Mouse (Mus musculus): ENCODE results near the gene Trim30a. TPM values are rescaled to one million over a fixed set of nuclear protein-coding genes. Genes with fewer than 3 reads are reported as not detected.
"Not testable (repeated sequence)": the region's sequence is repeated elsewhere in the genome, so short reads cannot be mapped to it uniquely, and the experiment has no call there.

The Trim30a gene
- total RNA-seq (2022): 1 to 10 TPM in 2 of 4 experiments, under 1 TPM in 2; 0.51 to 6.2 (median 3.0) TPM

DNA sequence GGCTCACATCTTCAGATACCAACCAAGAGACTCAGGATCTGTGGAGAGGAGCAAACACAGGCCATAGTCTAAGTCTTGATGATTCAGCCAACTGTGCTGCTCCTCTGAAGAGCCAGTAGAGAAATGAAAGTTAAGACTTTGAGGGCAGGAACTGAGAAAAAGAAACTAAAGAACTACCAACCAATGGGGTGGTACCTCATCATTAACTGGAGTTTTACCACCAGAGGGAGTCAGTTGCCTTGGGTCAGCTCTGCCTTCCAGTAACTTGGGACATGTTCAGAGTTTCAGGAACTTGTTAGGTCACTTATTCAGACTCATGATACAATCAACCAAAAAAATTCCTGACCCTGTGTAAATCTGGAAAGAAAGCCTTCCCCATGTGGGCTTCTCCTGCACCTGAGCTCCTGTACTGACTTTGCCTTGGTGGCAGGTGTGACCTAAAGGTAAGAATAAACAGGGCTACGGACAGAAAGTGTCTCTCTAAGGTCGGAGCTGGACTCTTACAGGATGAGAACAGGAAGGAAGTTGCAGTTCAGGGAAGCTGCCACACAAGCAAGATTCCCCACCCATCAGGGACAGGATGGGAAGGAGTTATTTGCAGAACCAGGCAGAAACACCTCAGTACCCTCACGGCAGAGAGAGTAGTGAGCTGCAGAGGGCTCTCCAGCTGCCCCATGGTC, at the start of gene Trim30a:
Trim30a (minus strand) TSS at position 129 of the 680 bp plus-strand sequence.
- DNase-seq (ENCODE audit: low spot score in 2 of 2): no peak

DNA sequence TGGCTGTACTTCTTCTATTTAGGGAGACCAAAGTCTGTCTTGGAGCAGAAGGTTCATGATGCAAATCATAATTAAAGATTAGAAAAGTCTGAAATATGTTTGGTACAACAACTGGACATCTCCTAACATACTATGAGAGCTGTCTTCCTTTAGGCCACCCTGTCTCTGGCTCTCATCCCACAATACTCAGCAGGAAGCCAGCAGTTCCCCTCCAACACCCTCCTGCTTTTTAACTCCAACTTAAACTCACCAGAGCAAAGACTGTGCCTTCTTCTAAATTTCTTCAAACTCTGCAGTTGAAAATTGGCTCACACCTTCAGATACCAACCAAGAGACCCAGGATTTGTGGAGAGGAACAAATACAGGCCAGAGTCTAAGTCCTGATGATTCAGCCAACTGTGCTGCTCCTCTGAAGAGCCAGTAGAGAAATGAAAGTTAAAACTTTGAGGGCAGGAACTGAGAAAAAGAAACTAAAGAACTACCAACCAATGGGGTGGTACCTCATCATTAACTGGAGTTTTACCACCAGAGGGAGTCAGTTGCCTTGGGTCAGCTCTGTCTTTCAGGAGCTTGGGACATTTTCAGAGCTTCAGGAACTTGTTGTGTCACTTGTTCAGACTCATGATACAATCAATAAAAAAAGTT, 42.5 kb upstream of the Trim30a start, which contains the start of gene Trim30d:
Trim30d (minus strand) TSS at position 429 of the 645 bp plus-strand sequence.
- not testable (repeated sequence) for DNase-seq (ENCODE audit: low spot score in 2 of 2)

DNA sequence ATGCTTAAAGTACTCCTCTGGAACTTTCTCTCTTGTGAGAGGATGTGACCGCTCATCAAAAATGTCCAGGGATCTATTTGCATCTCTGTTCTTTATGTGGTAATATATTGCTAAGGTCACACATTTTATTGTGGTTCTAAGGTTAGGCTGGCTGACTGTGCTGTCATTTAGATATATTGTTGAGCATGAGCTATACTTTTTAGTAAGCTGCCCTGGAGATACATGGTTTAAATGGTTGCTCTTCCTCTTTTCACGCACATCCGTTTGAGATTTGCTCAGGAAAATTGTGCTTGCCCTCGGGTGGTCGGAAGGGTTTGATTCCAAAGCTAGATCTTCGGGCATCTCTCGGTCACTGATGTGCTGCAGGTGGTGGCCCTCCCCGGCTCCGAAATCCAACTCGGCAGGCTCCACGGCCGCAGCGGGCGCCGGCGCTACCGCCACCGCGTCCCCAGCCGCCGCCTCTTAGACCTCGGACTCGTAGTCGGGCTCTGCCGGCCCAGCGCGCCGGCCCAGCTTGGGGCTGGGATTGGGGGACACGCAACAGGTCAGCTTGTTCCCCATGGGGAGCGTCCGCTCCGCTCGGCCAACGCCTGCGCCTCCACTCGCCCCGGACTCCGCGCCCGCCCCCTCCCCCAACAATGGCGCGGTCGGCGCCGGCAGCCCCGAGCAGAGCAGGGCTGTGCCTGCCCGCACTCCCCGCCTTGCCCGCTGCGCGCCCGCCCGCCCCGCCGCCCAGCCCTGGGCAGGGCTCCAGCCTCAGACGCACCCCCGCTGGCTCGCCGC, 36.8 kb upstream of the Trim30a start:
- DNase-seq (ENCODE audit: low spot score in 2 of 2): no peak

DNA sequence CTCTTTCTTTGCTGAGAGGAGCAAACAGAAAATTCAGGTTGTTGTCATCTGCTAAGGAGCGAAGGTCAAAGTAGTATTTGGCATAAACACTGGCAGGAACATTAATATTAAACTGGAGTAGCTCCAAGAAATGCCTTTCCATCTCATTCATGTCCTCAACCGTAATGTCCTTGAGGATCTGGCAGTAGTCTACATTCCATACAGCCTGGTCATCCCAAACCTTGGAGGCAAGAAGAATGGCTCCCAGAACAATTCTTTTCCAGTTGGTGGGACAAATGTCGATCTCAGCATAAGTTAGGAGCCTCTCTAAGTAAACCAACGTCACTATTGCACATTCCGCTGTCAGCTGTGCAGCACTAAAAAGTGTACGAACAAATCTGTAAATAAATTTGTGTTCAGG, 36.2 kb upstream of the Trim30a start:
- DNase-seq (ENCODE audit: low spot score in 2 of 2): not testable (repeated sequence)

DNA sequence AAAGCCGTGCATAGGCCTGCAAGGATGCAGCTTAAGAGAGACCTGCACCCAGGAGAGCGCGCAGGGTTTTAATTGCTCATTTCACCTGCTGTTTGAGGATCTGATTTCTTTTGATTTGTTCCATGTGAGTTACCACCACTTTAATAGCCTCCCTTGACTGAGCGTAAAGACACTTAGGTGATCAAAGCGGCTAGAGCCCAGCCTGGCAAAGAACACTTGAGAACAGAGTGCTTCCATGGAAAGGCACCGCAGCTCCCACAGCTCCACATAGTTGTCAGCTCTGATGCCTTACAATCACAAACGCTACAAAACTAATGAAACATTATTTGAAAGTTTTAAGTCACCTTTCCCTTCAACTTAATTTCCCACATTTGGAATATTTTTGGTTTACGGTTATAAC, 34.5 kb upstream of the Trim30a start:
- not testable (repeated sequence) for DNase-seq (ENCODE audit: low spot score in 2 of 2)

DNA sequence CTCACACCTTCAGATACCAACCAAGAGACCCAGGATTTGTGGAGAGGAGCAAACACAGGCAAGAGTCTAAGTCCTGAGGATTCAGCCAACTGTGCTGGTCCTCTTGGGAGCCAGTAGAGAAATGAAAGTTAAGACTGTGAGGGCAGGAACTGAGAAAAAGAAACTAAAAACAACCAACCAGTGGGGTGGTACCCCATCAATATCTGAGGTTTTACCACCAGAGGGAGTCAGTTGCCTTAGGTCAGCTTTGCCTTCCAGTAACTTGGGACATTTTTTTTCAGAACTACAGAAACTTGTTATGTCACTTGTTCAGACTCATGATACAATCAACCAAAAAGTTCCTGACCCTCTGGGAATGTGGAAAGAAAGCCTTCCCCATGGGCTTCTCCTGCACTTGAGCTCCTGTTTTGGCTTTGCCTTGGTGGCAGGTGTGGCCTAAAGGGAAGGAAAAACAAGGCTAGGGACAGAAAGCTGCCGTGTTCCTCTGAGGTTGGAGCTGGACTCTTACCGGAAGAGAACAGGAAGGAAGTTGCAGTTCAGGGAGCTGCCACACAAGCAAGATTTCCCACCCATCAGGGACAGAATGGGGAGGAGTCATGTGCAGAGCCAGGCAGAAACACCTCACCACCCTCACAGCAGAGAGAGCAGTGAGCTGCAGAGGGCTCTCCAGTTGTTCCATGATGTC, 18.9 kb downstream of the Trim30a start:
- DNase-seq (ENCODE audit: low spot score in 2 of 2): no peak

DNA sequence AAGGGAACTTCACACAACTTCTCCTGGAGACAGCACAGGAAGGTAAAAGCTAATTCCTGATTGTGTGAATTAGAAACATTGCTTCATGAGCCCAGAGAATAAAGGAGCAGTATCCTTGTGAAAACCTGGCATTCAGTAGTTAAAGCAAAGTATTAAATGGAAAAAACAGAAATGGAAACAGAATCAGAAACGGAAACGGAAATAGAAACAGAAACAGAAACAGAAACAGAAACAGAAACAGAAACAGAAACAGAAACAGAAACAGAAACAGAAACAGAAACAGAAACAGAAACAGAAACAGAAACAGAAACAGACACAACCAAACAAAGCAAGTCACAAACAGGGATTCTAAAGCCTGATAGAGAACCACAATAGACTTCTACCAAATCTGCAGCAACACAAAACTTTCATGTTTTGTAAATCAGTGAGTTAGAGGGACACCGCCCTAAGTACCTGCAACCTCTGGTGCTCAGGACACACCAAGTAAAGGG, 60.5 kb downstream of the Trim30a start:
- no peak for DNase-seq (ENCODE audit: low spot score in 2 of 2)

DNA sequence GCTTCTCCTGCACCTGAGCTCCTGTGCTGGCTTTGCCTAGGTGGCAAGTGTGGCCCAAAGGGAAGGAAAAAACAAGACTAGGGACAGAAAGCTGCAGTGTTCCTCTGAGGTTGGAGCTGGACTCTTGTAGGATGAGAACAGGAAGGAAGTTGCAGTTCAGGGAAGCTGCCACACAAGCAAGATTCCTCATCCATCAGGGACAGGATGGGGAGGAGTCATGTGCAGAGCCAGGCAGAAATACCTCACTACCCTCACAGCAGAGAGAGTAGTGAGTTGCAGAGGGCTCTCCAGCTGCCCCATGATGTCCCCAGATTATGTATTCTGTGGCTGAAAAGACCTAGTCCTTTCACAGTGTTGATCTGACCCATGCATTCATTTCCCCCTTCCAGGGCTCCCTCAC, 63.9 kb downstream of the Trim30a start:
- DNase-seq (ENCODE audit: low spot score in 2 of 2): no peak

DNA sequence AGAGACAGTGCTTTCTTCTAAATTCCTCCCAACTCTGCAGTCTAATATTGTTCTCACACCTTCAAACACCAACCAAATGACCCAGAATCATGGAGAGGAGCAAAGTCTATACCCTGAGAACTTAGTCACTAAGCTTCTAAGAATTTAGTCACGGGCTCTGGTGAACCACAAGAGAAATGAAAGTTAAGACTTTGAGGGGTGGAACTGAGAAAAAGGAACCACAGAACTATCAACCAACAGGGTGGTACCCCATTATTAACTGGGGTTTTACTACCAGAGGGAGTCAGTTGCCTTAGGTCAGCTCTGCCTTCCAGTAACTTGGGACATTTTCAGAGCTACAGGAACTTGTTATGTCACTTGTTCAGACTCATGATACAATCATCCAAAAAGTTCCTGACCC, 64.3 kb downstream of the Trim30a start, which contains the start of gene Trim30c:
Trim30c (minus strand) TSS at position 140 of the 400 bp plus-strand sequence.
- DNase-seq (ENCODE audit: low spot score in 2 of 2): no peak

DNA sequence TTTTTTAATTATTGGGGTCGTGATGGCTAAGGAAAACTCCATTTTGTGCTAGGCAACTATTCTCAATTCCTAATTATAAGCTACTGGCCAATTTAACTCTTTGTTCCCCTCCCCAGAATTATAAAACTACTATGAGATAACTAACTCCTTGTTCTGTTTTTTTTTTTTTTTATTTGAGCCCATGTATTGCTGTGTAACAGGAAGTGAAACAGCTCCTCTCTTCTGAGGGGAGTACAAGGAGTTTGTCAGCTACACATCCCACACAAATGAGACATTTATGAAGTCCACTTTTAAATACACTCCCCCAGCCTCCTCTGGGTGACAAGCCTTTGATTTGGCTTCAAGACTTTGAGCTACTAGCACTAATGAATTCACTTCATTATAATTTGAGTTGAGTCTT, 66.5 kb downstream of the Trim30a start:
- no peak for DNase-seq (ENCODE audit: low spot score in 2 of 2)

DNA sequence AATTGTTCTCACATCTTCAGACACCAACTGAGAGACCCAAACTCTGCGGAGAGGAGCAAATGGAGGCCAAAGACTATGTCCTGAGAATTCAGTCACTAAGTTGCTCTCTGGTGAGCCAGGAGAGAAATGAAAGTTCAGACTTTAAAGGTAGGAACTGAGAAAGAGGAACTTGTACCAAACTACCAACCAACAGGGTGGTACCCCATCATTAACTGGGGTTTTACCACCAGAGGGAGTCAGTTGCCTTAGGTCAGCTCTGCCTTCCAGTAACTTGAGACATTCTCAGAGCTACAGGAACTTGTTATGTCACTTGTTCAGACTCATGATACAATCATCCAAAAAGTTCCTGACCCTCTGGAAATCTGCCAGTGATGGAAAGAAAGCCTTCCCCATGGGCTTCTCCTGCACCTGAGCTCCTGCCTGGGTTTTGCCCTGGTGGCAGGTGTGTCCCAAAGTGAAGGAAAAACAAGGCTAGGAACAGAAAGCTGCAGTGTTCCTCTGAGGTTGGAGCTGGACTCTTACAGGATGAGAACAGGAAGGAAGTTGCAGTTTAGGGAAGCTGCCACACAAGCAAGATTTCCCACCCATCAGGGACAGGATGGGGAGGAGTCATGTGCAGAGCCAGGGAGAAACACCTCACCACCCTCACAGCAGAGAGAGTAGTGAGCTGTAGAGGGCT, 95.1 kb downstream of the Trim30a start, which contains the start of gene Trim30b:
Trim30b (minus strand) TSS at position 149 of the 679 bp plus-strand sequence.
- DNase-seq (ENCODE audit: low spot score in 2 of 2): no peak

DNA sequence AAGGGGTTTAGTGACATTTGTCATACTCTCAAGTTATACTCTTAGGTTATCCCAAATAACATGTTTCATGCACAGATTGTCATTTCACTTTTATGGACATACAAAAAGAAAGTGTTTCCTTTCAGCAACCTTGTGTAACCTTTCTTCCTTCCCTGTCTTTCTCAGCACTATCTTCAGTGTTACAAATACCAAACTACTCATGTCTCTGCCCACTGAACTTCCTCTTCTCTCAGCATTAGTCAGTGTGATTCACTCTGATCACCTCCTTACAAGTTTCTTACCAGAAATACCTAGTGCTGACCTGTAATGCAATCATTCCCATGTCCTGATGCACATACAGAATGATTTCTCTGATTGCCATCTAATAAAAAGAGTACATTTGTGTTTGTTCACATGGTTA, 98.7 kb downstream of the Trim30a start:
- no peak for DNase-seq (ENCODE audit: low spot score in 2 of 2)

Other genes starting within 250 kb of the Trim30a start
- under 1 TPM; 0.14 to 0.29 (median 0.16) TPM for gene Trim6, start 246.4 kb downstream of the Trim30a start, total RNA-seq (2022)
- gene Trim34a, start 220.7 kb downstream of the Trim30a start, total RNA-seq (2022): 1 to 10 TPM; 1.7 to 4.0 (median 2.7) TPM
- gene Trim5, start 177.1 kb downstream of the Trim30a start, total RNA-seq (2022): 1 to 10 TPM in 2 of 4 experiments, under 1 TPM in 2; 0.47 to 1.7 (median 1.2) TPM
- gene Trim12a, start 149.7 kb downstream of the Trim30a start, total RNA-seq (2022): 1 to 10 TPM; 2.6 to 5.4 (median 4.4) TPM
- under 1 TPM in 2 of 4 experiments, not detected in 2; 0.29 to 0.34 TPM for gene Trim34b, start 135.7 kb downstream of the Trim30a start, total RNA-seq (2022)
- 1 to 10 TPM; 1.5 to 3.4 (median 2.4) TPM for gene Trim12c, start 111.8 kb downstream of the Trim30a start, total RNA-seq (2022)
- under 1 TPM in 3 of 4 experiments, not detected in 1; 0.18 to 0.33 (median 0.25) TPM for gene Trim30b, start 95.3 kb downstream of the Trim30a start, total RNA-seq (2022)
- gene Trim30c, start 64.4 kb downstream of the Trim30a start, total RNA-seq (2022): under 1 TPM in 1 of 4 experiments, not detected in 3; 0.22 TPM
- gene Trim30d, start 42.7 kb upstream of the Trim30a start, total RNA-seq (2022): 1 to 10 TPM in 3 of 4 experiments, under 1 TPM in 1; 0.47 to 3.7 (median 1.8) TPM
- gene Olfr651, start 84.9 kb upstream of the Trim30a start, total RNA-seq (2022): not detected
- gene Olfr652, start 95.7 kb upstream of the Trim30a start, total RNA-seq (2022): not detected
- gene Olfr653, start 112.1 kb upstream of the Trim30a start, total RNA-seq (2022): not detected
- not detected for gene Olfr654, start 121.8 kb upstream of the Trim30a start, total RNA-seq (2022)
- gene Olfr655, start 136.6 kb upstream of the Trim30a start, total RNA-seq (2022): not detected
- not detected for gene Olfr656, start 148.8 kb upstream of the Trim30a start, total RNA-seq (2022)
- not detected for gene Olfr657, start 159.6 kb upstream of the Trim30a start, total RNA-seq (2022)
- gene Olfr658, start 182.1 kb upstream of the Trim30a start, total RNA-seq (2022): not detected
- gene Olfr659, start 201.6 kb upstream of the Trim30a start, total RNA-seq (2022): not detected
- gene Olfr661, start 221.3 kb upstream of the Trim30a start, total RNA-seq (2022): not detected